Mouse (Mus musculus) granulocyte monocyte progenitor cell, adult 5-6 weeks (primary cell): Measurements from ENCODE around the gene Apba1. TPM values are rescaled to one million over a fixed set of nuclear protein-coding genes. Genes with fewer than 3 reads are reported as not detected.

Experiments used
- ATAC-seq: replicated peaks from 2 replicates; pipeline ENCODE4 v1.8.0; 2016; ENCODE audit warnings: mild to moderate bottlenecking, moderate TSS enrichment, inconsistent platforms; ENCODE audit not compliant: poor library complexity, severe bottlenecking
- total RNA-seq, 2 experiments: library from RNA; stranded (forward) in 1 of 2; stranded (reverse) in 1 of 2; fragments of 200-712, 200-1000 nt in 1 of 2; fragments of >200 nt in 1 of 2; fragmentation: Nextera tagmentation in 1 of 2; gene quantifications; 2 replicates each; pipeline ENCODE4 v1.2.3; 2014 to 2017

Apba1 gene
- total RNA-seq, 2 experiments from 2014 or later: 12.4 to 13.6 TPM

- ATAC-seq: no peak
These were observed 107.4 kb downstream of the Apba1 start for GRCm38 (mm10) chr19:23866045-23866444.

- ATAC-seq: no peak
These were observed 108.4 kb downstream of the Apba1 start for GRCm38 (mm10) chr19:23867052-23867451.

- ATAC-seq: no peak
These were observed 108.9 kb downstream of the Apba1 start for GRCm38 (mm10) chr19:23867589-23867988.

GRCm38 (mm10) chr19:23874502-23874901 is 115.8 kb downstream of the Apba1 start:
- ATAC-seq: no peak

GRCm38 (mm10) chr19:23875819-23876218 is 117.1 kb downstream of the Apba1 start:
- ATAC-seq: no peak

GRCm38 (mm10) chr19:23879862-23880261 is 121.2 kb downstream of the Apba1 start:
- no peak for ATAC-seq

GRCm38 (mm10) chr19:23886169-23886568 is 127.5 kb downstream of the Apba1 start:
- ATAC-seq: no peak

- ATAC-seq: no peak
These were observed 132.7 kb downstream of the Apba1 start for GRCm38 (mm10) chr19:23891421-23891820.

GRCm38 (mm10) chr19:23892633-23893032 is 133.9 kb downstream of the Apba1 start:
- ATAC-seq: no peak

GRCm38 (mm10) chr19:23893093-23893889 is 134.6 kb downstream of the Apba1 start:
- peak; percentile 27 for ATAC-seq

GRCm38 (mm10) chr19:23893946-23894345 is 135.3 kb downstream of the Apba1 start:
- no peak for ATAC-seq

GRCm38 (mm10) chr19:23894822-23895221 is 136.1 kb downstream of the Apba1 start:
- no peak for ATAC-seq

GRCm38 (mm10) chr19:23896915-23897314 is 138.2 kb downstream of the Apba1 start:
- peak; percentile 38 for ATAC-seq

GRCm38 (mm10) chr19:23898501-23898900 is 139.8 kb downstream of the Apba1 start:
- no peak for ATAC-seq

GRCm38 (mm10) chr19:23901177-23901576 is 142.5 kb downstream of the Apba1 start:
- ATAC-seq: no peak

GRCm38 (mm10) chr19:23901768-23902167 is 143.1 kb downstream of the Apba1 start:
- ATAC-seq: no peak

GRCm38 (mm10) chr19:23903066-23903465 is 144.4 kb downstream of the Apba1 start:
- no peak for ATAC-seq

- no peak for ATAC-seq
These were observed 146.2 kb downstream of the Apba1 start for GRCm38 (mm10) chr19:23904922-23905321.

- no peak for ATAC-seq
These were observed 147.1 kb downstream of the Apba1 start for GRCm38 (mm10) chr19:23905772-23906171.

GRCm38 (mm10) chr19:23910345-23910744 is 151.7 kb downstream of the Apba1 start:
- ATAC-seq: no peak

- no peak for ATAC-seq
These were observed 160.9 kb downstream of the Apba1 start for GRCm38 (mm10) chr19:23919384-23920219.

- no peak for ATAC-seq
These were observed 161.5 kb downstream of the Apba1 start for GRCm38 (mm10) chr19:23920220-23920544.
